Mouse (Mus musculus) small intestine, adult 2 months (tissue): ENCODE data around the gene Ap1ar.

Source experiments
- CTCF ChIP-seq: fragments of 200-500 bp; IDR thresholded peaks from 2 replicates; pipeline ENCODE4 v1.5.1; 2012; ENCODE audit warnings: low read depth, mild to moderate bottlenecking, control low read depth, inconsistent platforms, low read length, moderate library complexity, mixed read lengths; ENCODE audit not compliant: insufficient replicate concordance, insufficient read length; ENCODE audit errors: extremely low read depth
- POLR2A ChIP-seq: fragments of 200-500 bp; IDR thresholded peaks from 2 replicates; pipeline ENCODE4 v1.6.1; 2012; ENCODE audit warnings: low read depth, mild to moderate bottlenecking, control low read depth, inconsistent platforms, low read length, moderate library complexity

- no peak for TF ChIP-seq CTCF
- TF ChIP-seq POLR2A = no peak
These were observed 71.4 kb downstream of the Ap1ar start for GRCm38 (mm10) chr3:127765971-127766370.
